Mouse (Mus musculus): ENCODE measurements around the gene Defa17. TPM values are rescaled to one million over a fixed set of nuclear protein-coding genes. Genes with fewer than 3 reads are reported as not detected.
"Not testable (repeated sequence)": the region's sequence is repeated elsewhere in the genome, so short reads cannot be mapped to it uniquely, and the experiment has no call there.

Defa17 gene
- polyA plus RNA-seq (2012; ENCODE audit: insufficient read depth, low replicate concordance): not detected in 2 replicates

GRCm38 (mm10) chr8:21655480-21655879 is at the start of gene Defa17:
Gene Defa17, plus strand, starts transcription at chr8:21655780.
- not testable (repeated sequence) for H3K9me3 ChIP-seq; H3K4me1 ChIP-seq; H3K27me3 ChIP-seq (replicated peaks); H3K36me3 ChIP-seq (replicated peaks; ENCODE audit: low read length); H3K4me3 ChIP-seq (replicated peaks)

- not testable (repeated sequence) for H3K4me3 ChIP-seq (replicated peaks); H3K27me3 ChIP-seq (replicated peaks); H3K4me1 ChIP-seq; H3K9me3 ChIP-seq; H3K36me3 ChIP-seq (replicated peaks; ENCODE audit: low read length)
Measured at GRCm38 (mm10) chr8:21617883-21618282, 37.7 kb upstream of the Defa17 start, which contains the start of gene Defa26. Gene Defa26, plus strand, starts transcription at chr8:21618183.

- H3K27me3 ChIP-seq (replicated peaks); H3K9me3 ChIP-seq; H3K36me3 ChIP-seq (replicated peaks; ENCODE audit: low read length); H3K4me1 ChIP-seq; H3K4me3 ChIP-seq (replicated peaks): not testable (repeated sequence)
Measured at GRCm38 (mm10) chr8:21665497-21665896, 9.9 kb downstream of the Defa17 start, which contains the start of gene Defa34. Gene Defa34, plus strand, starts transcription at chr8:21665797.

GRCm38 (mm10) chr8:21703545-21703944 is 48.0 kb downstream of the Defa17 start, which contains the start of gene AY761184:
Gene AY761184, minus strand, starts transcription at chr8:21703645.
- not testable (repeated sequence) for H3K4me1 ChIP-seq; H3K27me3 ChIP-seq (replicated peaks); H3K36me3 ChIP-seq (replicated peaks; ENCODE audit: low read length); H3K4me3 ChIP-seq (replicated peaks); H3K9me3 ChIP-seq

Other genes with a start within 250 kb of the Defa17 start
- gene Defa36, start 228.4 kb upstream of the Defa17 start, polyA plus RNA-seq (2012; ENCODE audit: insufficient read depth, low replicate concordance): not detected in 2 replicates
- not detected in 2 replicates for gene Gm7849, start 199.2 kb upstream of the Defa17 start, polyA plus RNA-seq (2012; ENCODE audit: insufficient read depth, low replicate concordance)
- gene Defa20, start 146.5 kb upstream of the Defa17 start, polyA plus RNA-seq (2012; ENCODE audit: insufficient read depth, low replicate concordance): not detected in 2 replicates
- gene Defa32, start 126.7 kb upstream of the Defa17 start, polyA plus RNA-seq (2012; ENCODE audit: insufficient read depth, low replicate concordance): not detected in 2 replicates
- gene Defa37, start 90.4 kb upstream of the Defa17 start, polyA plus RNA-seq (2012; ENCODE audit: insufficient read depth, low replicate concordance): not detected in 2 replicates
- not detected in 2 replicates for gene Defa28, start 72.8 kb upstream of the Defa17 start, polyA plus RNA-seq (2012; ENCODE audit: insufficient read depth, low replicate concordance)
- not detected in 2 replicates for gene Gm7861, start 61.3 kb upstream of the Defa17 start, polyA plus RNA-seq (2012; ENCODE audit: insufficient read depth, low replicate concordance)
- gene Defa26, start 37.6 kb upstream of the Defa17 start, polyA plus RNA-seq (2012; ENCODE audit: insufficient read depth, low replicate concordance): not detected in 2 replicates
- gene Defa34, start 10.0 kb downstream of the Defa17 start, polyA plus RNA-seq (2012; ENCODE audit: insufficient read depth, low replicate concordance): not detected in 2 replicates
- not detected in 2 replicates for gene AY761184, start 47.9 kb downstream of the Defa17 start, polyA plus RNA-seq (2012; ENCODE audit: insufficient read depth, low replicate concordance)
- not detected in 2 replicates for gene Defa24, start 78.7 kb downstream of the Defa17 start, polyA plus RNA-seq (2012; ENCODE audit: insufficient read depth, low replicate concordance)
- gene Defb50, start 167.8 kb downstream of the Defa17 start, polyA plus RNA-seq (2012; ENCODE audit: insufficient read depth, low replicate concordance): not detected in 2 replicates
- not detected in 2 replicates for gene Defb2, start 184.1 kb downstream of the Defa17 start, polyA plus RNA-seq (2012; ENCODE audit: insufficient read depth, low replicate concordance)
- not detected in 2 replicates for gene Defb10, start 203.1 kb downstream of the Defa17 start, polyA plus RNA-seq (2012; ENCODE audit: insufficient read depth, low replicate concordance)
- not detected in 2 replicates for gene Defb9, start 229.6 kb downstream of the Defa17 start, polyA plus RNA-seq (2012; ENCODE audit: insufficient read depth, low replicate concordance)

Data from megakaryocyte, embryonic 14.5 days (primary cell).